Mouse (Mus musculus) MEL (cell line): ENCODE results near the gene Lpcat2b.

Experiments used
- CHD2 ChIP-seq: IDR thresholded peaks from 2 replicates; pipeline ENCODE4 v1.6.1; 2011; ENCODE audit warnings: low read length, improper control_type of control experiment
- CTCF ChIP-seq, 3 experiments: IDR thresholded peaks in 2 of 3; conservative IDR thresholded peaks in 1 of 3; 2 replicates each; pipeline ENCODE4 v1.5.1; 2011 to 2012; ENCODE audit warnings: low read length in 3 of 3, low read depth in 2 of 3, mild to moderate bottlenecking in 2 of 3, improper control_type of control experiment in 1 of 3, inconsistent platforms in 1 of 3, mixed read lengths in 1 of 3, moderate library complexity in 1 of 3; ENCODE audit not compliant: control insufficient read depth in 1 of 3, insufficient read depth in 1 of 3, poor library complexity in 1 of 3, severe bottlenecking in 1 of 3
- E2F4 ChIP-seq: IDR thresholded peaks from 2 replicates; pipeline ENCODE4 v1.6.1; 2011; ENCODE audit warnings: low read depth, low read length, improper control_type of control experiment, borderline replicate concordance
- EP300 ChIP-seq, 2 experiments: IDR thresholded peaks; 2 replicates each; pipeline ENCODE4 v1.6.1; 2011; ENCODE audit warnings: improper control_type of control experiment in 2 of 2, low read length in 2 of 2, low read depth in 1 of 2, mild to moderate bottlenecking in 1 of 2
- HCFC1 ChIP-seq: IDR thresholded peaks from 2 replicates; pipeline ENCODE4 v1.6.1; 2012; ENCODE audit warnings: low read depth, mild to moderate bottlenecking, inconsistent platforms, low read length, improper control_type of control experiment, moderate library complexity
- JUND ChIP-seq: IDR thresholded peaks from 2 replicates; pipeline ENCODE4 v1.6.1; 2011; ENCODE audit warnings: low read depth, mild to moderate bottlenecking, improper control_type of control experiment, low read length
- MXI1 ChIP-seq: IDR thresholded peaks from 2 replicates; pipeline ENCODE4 v1.6.1; 2011; ENCODE audit warnings: mild to moderate bottlenecking, low read depth, low read length, improper control_type of control experiment
- POLR2A ChIP-seq, 2 experiments: IDR thresholded peaks; 2 replicates each; pipeline ENCODE4 v1.6.1; 2011 to 2012; ENCODE audit warnings: low read length in 2 of 2, mild to moderate bottlenecking in 2 of 2, control low read depth in 1 of 2, improper control_type of control experiment in 1 of 2, low read depth in 1 of 2, moderate library complexity in 1 of 2; ENCODE audit not compliant: control insufficient read depth in 1 of 2, insufficient read depth in 1 of 2, poor library complexity in 1 of 2
- POLR2AphosphoS2 ChIP-seq: IDR thresholded peaks from 2 replicates; pipeline ENCODE4 v1.6.1; 2011; ENCODE audit warnings: low read length, improper control_type of control experiment
- UBTF ChIP-seq: IDR thresholded peaks from 2 replicates; pipeline ENCODE4 v1.6.1; 2012; ENCODE audit warnings: low read depth, mild to moderate bottlenecking, inconsistent platforms, low read length, improper control_type of control experiment, moderate library complexity, borderline replicate concordance; ENCODE audit not compliant: insufficient read depth
- USF2 ChIP-seq, 2 experiments: IDR thresholded peaks; 2 replicates each; pipeline ENCODE4 v1.6.1; 2011 to 2012; ENCODE audit warnings: improper control_type of control experiment in 2 of 2, low read length in 2 of 2, borderline replicate concordance in 1 of 2, inconsistent platforms in 1 of 2, low read depth in 1 of 2, mild to moderate bottlenecking in 1 of 2; ENCODE audit not compliant: insufficient read depth in 1 of 2

GRCm38 (mm10) chr5:107389373-107389772 is 42.0 kb upstream of the Lpcat2b start:
- no peak for TF ChIP-seq MXI1
- TF ChIP-seq HCFC1: no peak
- TF ChIP-seq EP300 (IDR thresholded peaks at IDR 0.05; ENCODE audit: low read depth in 1 of 2, low read length in 2 of 2): no peak
- no peak for TF ChIP-seq CTCF (IDR thresholded peaks at IDR 0.05 in 2 of 3, conservative IDR thresholded peaks at IDR 0.05 in 1 of 3; ENCODE audit: control insufficient read depth in 1 of 3, insufficient read depth in 1 of 3, low read depth in 2 of 3, low read length in 3 of 3, poor library complexity in 1 of 3, severe bottlenecking in 1 of 3)
- no peak for TF ChIP-seq POLR2A (IDR thresholded peaks at IDR 0.05; ENCODE audit: control insufficient read depth in 1 of 2, insufficient read depth in 1 of 2, low read depth in 1 of 2, low read length in 2 of 2, poor library complexity in 1 of 2)
- no peak for TF ChIP-seq UBTF
- TF ChIP-seq CHD2: no peak
- no peak for TF ChIP-seq POLR2AphosphoS2
- TF ChIP-seq USF2 (IDR thresholded peaks at IDR 0.05; ENCODE audit: borderline replicate concordance in 1 of 2, insufficient read depth in 1 of 2, low read depth in 1 of 2, low read length in 2 of 2): no peak
- no peak for TF ChIP-seq E2F4
- no peak for TF ChIP-seq JUND
